Mouse (Mus musculus): ENCODE measurements around the gene Ndufc2. TPM values are rescaled to one million over a fixed set of nuclear protein-coding genes. Genes with fewer than 3 reads are reported as not detected.

The Ndufc2 gene
- polyA plus RNA-seq, 1 experiment from 2014 or later: 530 TPM

GRCm38 (mm10) chr7:97398943-97399342 lies 860 bp upstream of the Ndufc2 start:
- no peaks in the 10 kb centered on the region for H3K9me3 ChIP-seq (ENCODE audit: control insufficient read depth, low read length)
- 94% methylated on average over 6 of the region's 6 CpGs for WGBS
- no peak overlapping the region for H3K4me3 ChIP-seq (ENCODE audit: low read depth, low read length)
- peaks cover 14% of the 10 kb centered on the region for H3K4me1 ChIP-seq (ENCODE audit: control insufficient read depth, insufficient read depth, low read length)
- no peak overlapping the region for H3K9ac ChIP-seq (replicated peaks; ENCODE audit: low read depth, low read length)
- no peak overlapping the region for H3K27ac ChIP-seq (ENCODE audit: low read depth, low read length)
- ATAC-seq (ENCODE audit: low read depth): no peak
- no peaks in the 10 kb centered on the region for H3K36me3 ChIP-seq (ENCODE audit: control insufficient read depth, insufficient read depth, low read length)
- H3K27me3 ChIP-seq (ENCODE audit: control insufficient read depth, insufficient read depth, low read length): no peaks in the 10 kb centered on the region
- no peak overlapping the region for H3K4me2 ChIP-seq (ENCODE audit: low read depth, low read length)

- Histone ChIP-seq H3K9me3 (ENCODE audit: control insufficient read depth, low read length) (no peaks in the 10 kb centered on the region), H3K4me3 (ENCODE audit: low read depth, low read length) (no peak overlapping the region), H3K27ac (ENCODE audit: low read depth, low read length) (no peak overlapping the region), H3K27me3 (ENCODE audit: control insufficient read depth, insufficient read depth, low read length) (no peaks in the 10 kb centered on the region), H3K4me2 (ENCODE audit: low read depth, low read length) (no peak overlapping the region), H3K4me1 (ENCODE audit: control insufficient read depth, insufficient read depth, low read length) (no peaks in the 10 kb centered on the region), H3K9ac (replicated peaks; ENCODE audit: low read depth, low read length) (no peak overlapping the region), H3K36me3 (ENCODE audit: control insufficient read depth, insufficient read depth, low read length) (peaks cover 18% of the 10 kb centered on the region)
- ATAC-seq (ENCODE audit: low read depth): no peak
- WGBS: 78% methylated on average over 10 of the region's 10 CpGs
These were observed 7.3 kb downstream of the Ndufc2 start for GRCm38 (mm10) chr7:97407145-97407544.

DNA sequence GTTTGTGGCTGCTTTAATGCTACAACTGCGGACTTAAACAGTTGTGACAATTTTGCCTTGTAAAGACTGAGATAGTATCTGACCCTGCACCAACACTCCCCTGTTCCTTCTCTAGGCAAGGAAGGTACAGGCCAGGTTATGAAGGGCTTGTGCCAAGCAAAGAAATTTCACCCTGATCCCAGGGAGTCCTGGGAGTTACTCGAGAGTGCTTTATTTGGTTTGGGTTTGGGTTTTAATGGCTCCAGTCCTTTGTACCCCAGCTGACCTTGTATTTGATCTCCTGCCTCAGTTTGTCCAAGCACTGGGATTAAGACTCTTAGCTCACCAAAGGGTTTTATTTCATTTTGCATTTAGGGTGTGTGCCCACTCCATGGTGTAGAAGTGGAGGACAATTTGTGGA lies 11.3 kb downstream of the Ndufc2 start:
- Histone ChIP-seq H3K27me3 (ENCODE audit: control insufficient read depth, insufficient read depth, low read length) (no peaks in the 10 kb centered on the region), H3K36me3 (ENCODE audit: control insufficient read depth, insufficient read depth, low read length) (peaks cover 18% of the 10 kb centered on the region), H3K4me1 (ENCODE audit: control insufficient read depth, insufficient read depth, low read length) (no peaks in the 10 kb centered on the region), H3K4me3 (ENCODE audit: low read depth, low read length) (no peak overlapping the region), H3K9me3 (ENCODE audit: control insufficient read depth, low read length) (no peaks in the 10 kb centered on the region), H3K4me2 (ENCODE audit: low read depth, low read length) (no peak overlapping the region), H3K9ac (replicated peaks; ENCODE audit: low read depth, low read length) (no peak overlapping the region), H3K27ac (ENCODE audit: low read depth, low read length) (no peak overlapping the region)
- 94% methylated on average over 2 of the region's 2 CpGs for WGBS
- ATAC-seq (ENCODE audit: low read depth): no peak

DNA sequence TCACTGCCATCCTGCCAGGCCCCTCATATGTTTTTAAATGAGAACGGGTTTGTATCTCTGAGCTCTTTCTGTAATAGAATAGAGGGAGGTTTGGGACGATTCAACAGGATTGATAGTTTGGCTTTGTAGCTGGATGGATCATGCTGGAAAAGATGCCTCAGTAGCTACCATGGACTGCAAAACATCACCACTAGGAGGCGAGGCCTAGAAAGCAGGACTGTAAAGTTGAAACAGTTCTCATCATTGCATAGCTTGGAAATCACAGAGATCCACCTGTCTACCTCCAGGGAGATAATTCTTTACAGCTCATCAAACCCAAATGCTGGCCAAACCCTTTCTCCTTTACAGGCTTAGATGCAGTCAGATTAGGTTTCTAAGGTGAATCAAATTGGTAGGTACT lies 11.8 kb downstream of the Ndufc2 start:
- Histone ChIP-seq H3K4me3 (ENCODE audit: low read depth, low read length) (no peak overlapping the region), H3K27ac (ENCODE audit: low read depth, low read length) (no peak overlapping the region), H3K9ac (replicated peaks; ENCODE audit: low read depth, low read length) (no peak overlapping the region), H3K27me3 (ENCODE audit: control insufficient read depth, insufficient read depth, low read length) (no peaks in the 10 kb centered on the region), H3K4me1 (ENCODE audit: control insufficient read depth, insufficient read depth, low read length) (no peaks in the 10 kb centered on the region), H3K9me3 (ENCODE audit: control insufficient read depth, low read length) (no peaks in the 10 kb centered on the region), H3K4me2 (ENCODE audit: low read depth, low read length) (no peak overlapping the region), H3K36me3 (ENCODE audit: control insufficient read depth, insufficient read depth, low read length) (peaks cover 18% of the 10 kb centered on the region)
- WGBS: 85% methylated on average over 3 of the region's 3 CpGs
- no peak for ATAC-seq (ENCODE audit: low read depth)

DNA sequence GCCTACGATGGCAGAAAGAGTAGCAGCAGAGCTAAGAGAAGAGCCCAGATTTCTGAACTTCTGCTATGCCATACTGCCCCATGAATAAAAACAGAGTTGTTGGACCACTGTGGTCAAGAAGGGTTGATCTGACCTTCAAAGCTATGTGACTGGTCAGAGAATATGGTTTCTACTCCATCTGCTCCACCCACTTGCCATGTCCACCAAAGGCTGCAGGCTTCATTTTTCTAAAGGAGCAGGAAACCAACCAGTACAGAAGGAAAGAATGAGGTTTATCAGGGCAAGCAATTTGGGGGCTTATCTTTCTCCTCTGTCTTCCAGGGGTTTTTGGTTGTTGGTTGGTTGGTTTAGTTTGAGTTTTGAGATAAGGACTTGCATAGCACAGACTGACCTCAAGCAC lies 14.2 kb downstream of the Ndufc2 start:
- Histone ChIP-seq H3K36me3 (ENCODE audit: control insufficient read depth, insufficient read depth, low read length) (peaks cover 18% of the 10 kb centered on the region), H3K4me1 (ENCODE audit: control insufficient read depth, insufficient read depth, low read length) (no peaks in the 10 kb centered on the region)
- 94% methylated on average over 1 of the region's 1 CpGs for WGBS

GRCm38 (mm10) chr7:97414426-97414825 lies 14.6 kb downstream of the Ndufc2 start:
- Histone ChIP-seq H3K36me3 (ENCODE audit: control insufficient read depth, insufficient read depth, low read length) (peaks cover 15% of the 10 kb centered on the region), H3K4me3 (ENCODE audit: low read depth, low read length) (no peak overlapping the region), H3K9ac (replicated peaks; ENCODE audit: low read depth, low read length) (no peak overlapping the region), H3K27ac (ENCODE audit: low read depth, low read length) (no peak overlapping the region), H3K9me3 (ENCODE audit: control insufficient read depth, low read length) (no peaks in the 10 kb centered on the region), H3K4me2 (ENCODE audit: low read depth, low read length) (no peak overlapping the region), H3K27me3 (ENCODE audit: control insufficient read depth, insufficient read depth, low read length) (no peaks in the 10 kb centered on the region), H3K4me1 (ENCODE audit: control insufficient read depth, insufficient read depth, low read length) (no peaks in the 10 kb centered on the region)
- 86% methylated on average over 1 of the region's 1 CpGs for WGBS
- no peak for ATAC-seq (ENCODE audit: low read depth)

More for the DNA sequence above, 14.2 kb downstream of the Ndufc2 start:
- H3K4me2 ChIP-seq (ENCODE audit: low read depth, low read length): no peak overlapping the region
- no peak overlapping the region for H3K4me3 ChIP-seq (ENCODE audit: low read depth, low read length)
- ATAC-seq (ENCODE audit: low read depth): no peak
- H3K9me3 ChIP-seq (ENCODE audit: control insufficient read depth, low read length): no peaks in the 10 kb centered on the region
- no peaks in the 10 kb centered on the region for H3K27me3 ChIP-seq (ENCODE audit: control insufficient read depth, insufficient read depth, low read length)
- no peak overlapping the region for H3K27ac ChIP-seq (ENCODE audit: low read depth, low read length)
- H3K9ac ChIP-seq (replicated peaks; ENCODE audit: low read depth, low read length): no peak overlapping the region

GRCm38 (mm10) chr7:97414915-97415687 lies 15.3 kb downstream of the Ndufc2 start:
- no peak overlapping the region for H3K27ac ChIP-seq (ENCODE audit: low read depth, low read length)
- no peak for ATAC-seq (ENCODE audit: low read depth)

DNA sequence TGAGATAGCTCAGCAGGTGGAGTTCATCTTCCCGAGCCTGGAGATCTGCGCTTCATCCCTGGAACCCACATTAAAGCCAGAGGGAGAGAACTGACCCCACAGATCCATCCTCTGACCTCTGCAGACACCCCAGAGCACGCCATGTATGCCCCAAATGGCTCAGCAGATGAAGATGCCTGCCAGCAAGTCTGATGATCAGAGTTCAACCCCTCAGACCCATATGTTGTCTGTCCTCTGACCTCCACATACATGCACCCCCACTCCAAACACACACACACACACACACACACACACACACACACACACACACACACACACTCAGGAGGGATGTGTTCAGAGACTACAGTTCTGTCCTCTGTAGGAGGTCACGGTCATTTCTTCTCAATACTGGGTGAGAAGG lies 16.7 kb downstream of the Ndufc2 start:
- no peak overlapping the region for H3K4me3 ChIP-seq (ENCODE audit: low read depth, low read length)

More at GRCm38 (mm10) chr7:97414915-97415687, 15.3 kb downstream of the Ndufc2 start:
- Histone ChIP-seq H3K4me3 (ENCODE audit: low read depth, low read length) (no peak overlapping the region), H3K36me3 (ENCODE audit: control insufficient read depth, insufficient read depth, low read length) (peaks cover 10% of the 10 kb centered on the region), H3K4me1 (ENCODE audit: control insufficient read depth, insufficient read depth, low read length) (no peaks in the 10 kb centered on the region), H3K9me3 (ENCODE audit: control insufficient read depth, low read length) (no peaks in the 10 kb centered on the region), H3K4me2 (ENCODE audit: low read depth, low read length) (no peak overlapping the region), H3K27me3 (ENCODE audit: control insufficient read depth, insufficient read depth, low read length) (no peaks in the 10 kb centered on the region), H3K9ac (replicated peaks; ENCODE audit: low read depth, low read length) (no peak overlapping the region)
- 65% methylated on average over 9 of the region's 9 CpGs for WGBS

GRCm38 (mm10) chr7:97416906-97417777 lies 17.3 kb downstream of the Ndufc2 start, which contains the start of gene Thrsp:
TSS of gene Thrsp (minus strand) at chr7:97417730.
- no peak within 1 kb of the TSS for H3K4me2 ChIP-seq (ENCODE audit: low read depth, low read length)
- no peak for ATAC-seq (ENCODE audit: low read depth)
- 81% methylated on average over 25 of the region's 25 CpGs for WGBS
- H3K4me3 ChIP-seq (ENCODE audit: low read depth, low read length): no peak within 1 kb of the TSS
- no peaks in the 10 kb centered on the region for H3K9me3 ChIP-seq (ENCODE audit: control insufficient read depth, low read length)
- no peaks in the 10 kb centered on the region for H3K36me3 ChIP-seq (ENCODE audit: control insufficient read depth, insufficient read depth, low read length)
- no peak within 1 kb of the TSS for H3K27ac ChIP-seq (ENCODE audit: low read depth, low read length)
- H3K4me1 ChIP-seq (ENCODE audit: control insufficient read depth, insufficient read depth, low read length): no peaks in the 10 kb centered on the region
- H3K9ac ChIP-seq (replicated peaks; ENCODE audit: low read depth, low read length): no peak within 1 kb of the TSS
- H3K27me3 ChIP-seq (ENCODE audit: control insufficient read depth, insufficient read depth, low read length): no peaks in the 10 kb centered on the region

More for the DNA sequence above, 16.7 kb downstream of the Ndufc2 start:
- H3K27me3 ChIP-seq (ENCODE audit: control insufficient read depth, insufficient read depth, low read length): no peaks in the 10 kb centered on the region
- 94% methylated on average over 4 of the region's 4 CpGs for WGBS
- no peak overlapping the region for H3K27ac ChIP-seq (ENCODE audit: low read depth, low read length)
- no peaks in the 10 kb centered on the region for H3K9me3 ChIP-seq (ENCODE audit: control insufficient read depth, low read length)
- H3K36me3 ChIP-seq (ENCODE audit: control insufficient read depth, insufficient read depth, low read length): no peaks in the 10 kb centered on the region
- H3K4me2 ChIP-seq (ENCODE audit: low read depth, low read length): no peak overlapping the region
- no peak for ATAC-seq (ENCODE audit: low read depth)
- H3K9ac ChIP-seq (replicated peaks; ENCODE audit: low read depth, low read length): no peak overlapping the region
- no peaks in the 10 kb centered on the region for H3K4me1 ChIP-seq (ENCODE audit: control insufficient read depth, insufficient read depth, low read length)

Measured in neural tube, embryonic 14.5 days (tissue).